Mouse (Mus musculus) forebrain, embryonic 11.5 days (tissue): ENCODE results near the gene Neurog2. TPM values are rescaled to one million over a fixed set of nuclear protein-coding genes. Genes with fewer than 3 reads are reported as not detected.

Source experiments
- ATAC-seq: fragments of 200-750 bp; cut with Nextera tagmentation; replicated peaks from 2 replicates; pipeline ENCODE4 v1.8.0; 2017; ENCODE audit warnings: moderate TSS enrichment; ENCODE audit not compliant: low FRiP score
- DNase-seq: peaks from one replicate; pipeline ENCODE4 v3.0.0-alpha.2; 2017; ENCODE audit warnings: low spot score
- H3K27ac ChIP-seq: fragments of 300-500 bp; sonication (generic); 2 replicates; pipeline ENCODE4 v1.5.1; 2014; ENCODE audit warnings: low read depth, low read length
- H3K27me3 ChIP-seq: fragments of 300-500 bp; sonication (generic); 2 replicates; pipeline ENCODE4 v1.6.1; 2014; ENCODE audit warnings: mild to moderate bottlenecking, low read length, mixed read lengths; ENCODE audit not compliant: control insufficient read depth, insufficient read depth
- H3K36me3 ChIP-seq: fragments of 300-500 bp; sonication (generic); 2 replicates; pipeline ENCODE4 v1.6.1; 2014; ENCODE audit warnings: mild to moderate bottlenecking, low read length, moderate library complexity, mixed read lengths; ENCODE audit not compliant: control insufficient read depth, insufficient read depth
- H3K4me1 ChIP-seq: fragments of 300-500 bp; sonication (generic); replicated peaks from 2 replicates; pipeline ENCODE4 v1.6.1; 2014; ENCODE audit warnings: low read length, mixed read lengths; ENCODE audit not compliant: control insufficient read depth, insufficient read depth
- H3K4me2 ChIP-seq: fragments of 300-500 bp; sonication (generic); 2 replicates; pipeline ENCODE4 v1.6.1; 2014; ENCODE audit warnings: low read depth, mild to moderate bottlenecking, low read length, moderate library complexity, mixed read lengths; ENCODE audit not compliant: severe bottlenecking
- H3K4me3 ChIP-seq: fragments of 300-500 bp; sonication (generic); 2 replicates; pipeline ENCODE4 v1.5.1; 2014; ENCODE audit warnings: low read depth, low read length
- H3K9ac ChIP-seq: fragments of 300-500 bp; sonication (generic); 2 replicates; pipeline ENCODE4 v1.6.1; 2014; ENCODE audit warnings: low read length
- H3K9me3 ChIP-seq: fragments of 300-500 bp; sonication (generic); 2 replicates; pipeline ENCODE4 v1.6.1; 2016; ENCODE audit warnings: low read length, mixed read lengths; ENCODE audit not compliant: control insufficient read depth
- WGBS: fragments of 180-500 bp; shearing (Covaris S2); extraction: QIAGEN DNeasy Blood & Tissue Kit; methylation state at CpG from one replicate; pipeline ENCODE4 v1.1.7; 2014; 5-methylcytosine and 5-hydroxymethylcytosine counted together
- polyA plus RNA-seq: library from polyadenylated mRNA; unstranded; fragments of >200 nt; fragmentation: Nextera tagmentation; extraction: Ambion mirVana; gene quantifications from 2 replicates; pipeline ENCODE4 v1.2.1, GENCODE M21; 2014

The Neurog2 gene
- polyA plus RNA-seq, 1 experiment from 2014 or later: 94.4 TPM

DNA sequence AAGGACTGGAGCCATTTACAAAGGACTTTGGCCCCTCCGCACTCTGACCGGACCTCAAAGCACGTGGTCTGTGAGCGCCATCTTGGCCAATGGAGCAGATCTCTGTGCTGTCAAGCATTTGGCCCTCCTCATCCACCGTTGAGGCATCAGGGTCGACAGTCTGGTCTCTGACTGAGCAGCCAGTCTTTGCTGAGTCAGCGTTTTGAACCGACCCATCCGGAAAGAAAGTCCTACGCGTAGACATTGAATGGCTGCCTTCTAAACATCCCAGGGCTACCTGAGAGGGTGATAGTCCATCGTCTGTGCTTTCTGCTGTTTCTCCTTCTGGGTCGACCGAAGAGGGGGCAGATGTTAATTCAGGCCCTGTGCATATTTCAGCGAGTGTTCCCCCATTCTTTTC lies 46.8 kb downstream of the Neurog2 start:
- no peak for DNase-seq
- WGBS: 93% methylated on average over 15 of the region's 15 CpGs
- ATAC-seq: no peak

More for the DNA sequence above, 46.8 kb downstream of the Neurog2 start:
- no peak overlapping the region for H3K4me3 ChIP-seq
- no peak overlapping the region for H3K4me2 ChIP-seq
- H3K27me3 ChIP-seq: no peaks in the 10 kb centered on the region
- no peak overlapping the region for H3K9ac ChIP-seq
- H3K4me1 ChIP-seq: no peaks in the 10 kb centered on the region
- H3K27ac ChIP-seq: no peak overlapping the region
- H3K9me3 ChIP-seq: no peaks in the 10 kb centered on the region
- no peaks in the 10 kb centered on the region for H3K36me3 ChIP-seq

Other genes with a start within 250 kb of the Neurog2 start
- gene Ank2, start 133.8 kb upstream of the Neurog2 start, polyA plus RNA-seq: 76.3 and 78.8 TPM in 2 replicates
- gene Larp7, start 79.8 kb upstream of the Neurog2 start, polyA plus RNA-seq: 74.3 and 87.0 TPM in 2 replicates
- 17.8 and 21.2 TPM in 2 replicates for gene Zgrf1, start 79.6 kb upstream of the Neurog2 start, polyA plus RNA-seq
- gene Alpk1, start 147.4 kb downstream of the Neurog2 start, polyA plus RNA-seq: 0.80 and 1.3 TPM in 2 replicates
- gene Tifa, start 156.7 kb downstream of the Neurog2 start, polyA plus RNA-seq: 2.9 and 3.2 TPM in 2 replicates
- 82.8 and 86.8 TPM in 2 replicates for gene Ap1ar, start 204.4 kb downstream of the Neurog2 start, polyA plus RNA-seq